Mouse (Mus musculus): Measurements from ENCODE around the gene Txlng. TPM values are rescaled to one million over a fixed set of nuclear protein-coding genes. Genes with fewer than 3 reads are reported as not detected.

The Txlng gene
- polyA plus RNA-seq, 1 experiment from 2014 or later, result 18.1 TPM

GRCm38 (mm10) chrX:162770726-162771125, 58.5 kb downstream of the Txlng start:
- Histone ChIP-seq H3K4me3 (ENCODE audit: low read depth, low read length) (no peak overlapping the region), H3K4me1 (ENCODE audit: control insufficient read depth, insufficient read depth, low read length) (no peaks in the 10 kb centered on the region), H3K36me3 (ENCODE audit: control insufficient read depth, insufficient read depth, low read length) (no peaks in the 10 kb centered on the region), H3K27ac (ENCODE audit: low read depth, low read length) (no peak overlapping the region), H3K4me2 (no peak overlapping the region), H3K9ac (ENCODE audit: low read length) (no peak overlapping the region), H3K9me3 (ENCODE audit: control insufficient read depth, low read length) (no peaks in the 10 kb centered on the region), H3K27me3 (ENCODE audit: control insufficient read depth, insufficient read depth, low read length) (no peaks in the 10 kb centered on the region)
- WGBS, result 85% methylated on average over 1 of the region's 1 CpGs
- ATAC-seq (ENCODE audit: low FRiP score) (no peak), DNase-seq (ENCODE audit: low spot score, missing footprints) (peak; percentile 4)

GRCm38 (mm10) chrX:162761716-162762395, 67.4 kb downstream of the Txlng start:
- DNase-seq (ENCODE audit: low spot score, missing footprints) (peak; percentile 81), ATAC-seq (ENCODE audit: low FRiP score) (no peak)
- no peaks in the 10 kb centered on the region for H3K27me3 ChIP-seq (ENCODE audit: control insufficient read depth, insufficient read depth, low read length)
- peak overlapping the region; percentile 60 for H3K4me3 ChIP-seq (ENCODE audit: low read depth, low read length)
- no peak overlapping the region for H3K27ac ChIP-seq (ENCODE audit: low read depth, low read length)
- peak overlapping the region; percentile 74; the same call in 1 of the 2 replicates for H3K9ac ChIP-seq (ENCODE audit: low read length)
- H3K36me3 ChIP-seq (ENCODE audit: control insufficient read depth, insufficient read depth, low read length), result no peaks in the 10 kb centered on the region
- no peaks in the 10 kb centered on the region for H3K9me3 ChIP-seq (ENCODE audit: control insufficient read depth, low read length)
- H3K4me1 ChIP-seq (ENCODE audit: control insufficient read depth, insufficient read depth, low read length), result no peaks in the 10 kb centered on the region; the same call in 1 of the 2 replicates
- WGBS, result 57% methylated on average over 9 of the region's 9 CpGs
- peak overlapping the region; percentile 52 for H3K4me2 ChIP-seq

- Histone ChIP-seq H3K9me3 (ENCODE audit: control insufficient read depth, low read length) (no peaks in the 10 kb centered on the region), H3K9ac (ENCODE audit: low read length) (peak overlapping the region; percentile 74), H3K4me2 (peak overlapping the region; percentile 52), H3K36me3 (ENCODE audit: control insufficient read depth, insufficient read depth, low read length) (no peaks in the 10 kb centered on the region), H3K4me3 (ENCODE audit: low read depth, low read length) (peak overlapping the region; percentile 60), H3K27me3 (ENCODE audit: control insufficient read depth, insufficient read depth, low read length) (no peaks in the 10 kb centered on the region), H3K4me1 (ENCODE audit: control insufficient read depth, insufficient read depth, low read length) (no peaks in the 10 kb centered on the region; the same call in 1 of the 2 replicates), H3K27ac (ENCODE audit: low read depth, low read length) (peak overlapping the region; percentile 92)
- ATAC-seq (ENCODE audit: low FRiP score) (peak; percentile 27), DNase-seq (ENCODE audit: low spot score, missing footprints) (peak; percentile 89)
- 32% methylated on average over 41 of the region's 50 CpGs for WGBS
Measured at GRCm38 (mm10) chrX:162760958-162761515, 68.2 kb downstream of the Txlng start.

DNA sequence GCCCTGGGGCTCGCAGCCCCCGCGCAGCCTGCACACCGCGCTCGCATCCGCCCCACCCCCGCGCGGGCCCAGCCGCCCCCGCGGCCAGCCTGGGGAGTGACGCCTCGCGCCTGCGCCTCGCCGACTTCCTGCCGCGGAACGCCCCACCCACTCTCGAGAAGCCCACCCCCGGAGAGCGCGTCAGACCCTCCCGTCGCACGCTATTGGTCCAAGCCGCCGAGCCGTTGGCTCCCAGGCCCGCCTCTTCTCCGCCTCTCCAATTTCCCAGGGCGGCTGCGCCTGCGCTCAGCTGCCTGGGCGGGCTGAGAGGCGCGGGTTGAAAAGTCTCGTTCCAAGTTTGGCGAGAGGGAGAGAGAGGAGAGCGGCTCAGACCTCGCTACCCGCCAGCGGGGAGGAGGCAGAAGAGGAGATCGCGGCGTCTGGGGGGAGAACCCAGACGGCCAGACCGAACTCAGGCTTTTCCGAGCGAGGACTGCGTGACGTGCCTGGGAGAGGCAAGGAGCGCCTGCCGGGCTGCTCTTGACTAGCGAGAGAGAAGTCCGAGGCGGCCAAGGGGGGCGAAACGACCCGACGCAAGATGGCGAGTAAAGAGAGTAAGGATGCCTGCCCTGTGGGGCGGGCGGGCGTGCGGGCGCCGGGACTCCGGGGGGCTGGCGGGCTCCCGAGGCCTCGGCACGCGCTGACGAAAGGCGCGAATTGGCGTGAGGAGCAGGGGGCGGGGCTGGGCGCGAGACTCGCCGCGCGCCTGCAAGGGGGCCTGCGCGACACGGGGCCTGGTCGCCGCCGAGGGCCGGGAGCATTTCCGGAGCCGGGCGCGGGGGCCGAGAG, 68.9 kb downstream of the Txlng start, which contains the start of gene Rbbp7:
Rbbp7 (plus strand) TSS at position 288 of the 828 bp plus-strand sequence.
- H3K9ac ChIP-seq (ENCODE audit: low read length), result peak within 1 kb of the TSS; percentile 74

DNA sequence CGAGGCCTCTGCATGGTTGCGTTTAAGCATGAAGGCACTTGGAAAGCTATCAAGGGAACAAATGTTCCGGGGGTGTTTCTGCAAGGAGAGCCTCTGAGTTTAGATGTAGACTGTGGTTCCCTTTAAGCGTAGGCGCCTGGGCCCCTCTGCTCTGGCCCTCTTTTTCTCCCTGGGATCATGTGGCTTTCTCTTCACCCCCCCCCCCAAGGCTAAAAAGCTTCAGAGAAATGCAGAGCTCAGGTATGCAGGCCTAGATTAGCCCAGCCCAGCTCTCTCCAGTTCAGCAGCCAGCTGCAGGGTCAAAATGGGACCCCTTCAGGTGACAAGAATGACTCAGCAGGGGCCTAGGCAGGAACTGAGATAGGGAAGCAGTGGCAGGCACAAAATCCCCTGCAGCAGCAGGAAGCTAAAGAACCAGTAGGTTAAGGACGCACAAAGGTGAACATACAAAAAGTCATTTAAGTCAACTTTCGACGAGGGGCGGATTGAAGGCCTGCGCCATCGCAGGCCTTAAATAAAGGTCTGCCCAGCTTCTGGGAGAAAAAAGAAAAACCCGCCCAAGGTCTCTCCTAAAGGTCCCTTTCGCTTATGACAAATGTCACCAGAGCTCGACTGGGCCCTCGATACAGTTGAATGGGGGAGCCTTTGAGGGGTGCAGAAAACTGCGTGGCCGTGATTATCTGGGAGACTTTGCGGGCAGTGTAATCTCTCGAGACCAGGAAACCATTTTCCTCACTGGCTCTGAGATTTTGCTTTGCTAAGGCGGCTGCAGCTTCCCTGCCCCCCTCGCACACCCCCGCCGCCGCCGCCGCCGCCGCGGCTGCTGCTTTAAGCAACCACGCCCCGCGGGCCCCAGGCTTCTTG, 69.8 kb downstream of the Txlng start:
- Histone ChIP-seq H3K4me2 (peak overlapping the region; percentile 43), H3K27ac (ENCODE audit: low read depth, low read length) (peak overlapping the region; percentile 72), H3K36me3 (ENCODE audit: control insufficient read depth, insufficient read depth, low read length) (no peaks in the 10 kb centered on the region), H3K9me3 (ENCODE audit: control insufficient read depth, low read length) (no peaks in the 10 kb centered on the region), H3K4me1 (ENCODE audit: control insufficient read depth, insufficient read depth, low read length) (no peaks in the 10 kb centered on the region; the same call in 1 of the 2 replicates), H3K4me3 (ENCODE audit: low read depth, low read length) (peak overlapping the region; percentile 60), H3K27me3 (ENCODE audit: control insufficient read depth, insufficient read depth, low read length) (no peaks in the 10 kb centered on the region), H3K9ac (ENCODE audit: low read length) (peak overlapping the region; percentile 59)
- ATAC-seq (ENCODE audit: low FRiP score), result peak; percentile 6; the same call in 1 of the 2 replicates
- WGBS, result 24% methylated on average over 22 of the region's 32 CpGs
- peak; percentile 98 for DNase-seq (ENCODE audit: low spot score, missing footprints)

More for the DNA sequence above, 68.9 kb downstream of the Txlng start, which contains the start of gene Rbbp7:
- peak within 1 kb of the TSS; percentile 52 for H3K4me2 ChIP-seq
- 21% methylated on average over 50 of the region's 100 CpGs for WGBS
- H3K9me3 ChIP-seq (ENCODE audit: control insufficient read depth, low read length), result no peaks in the 10 kb centered on the region
- H3K4me1 ChIP-seq (ENCODE audit: control insufficient read depth, insufficient read depth, low read length), result no peaks in the 10 kb centered on the region; the same call in 1 of the 2 replicates
- no peak for DNase-seq (ENCODE audit: low spot score, missing footprints)
- H3K4me3 ChIP-seq (ENCODE audit: low read depth, low read length), result peak within 1 kb of the TSS; percentile 60
- no peaks in the 10 kb centered on the region for H3K27me3 ChIP-seq (ENCODE audit: control insufficient read depth, insufficient read depth, low read length)
- H3K27ac ChIP-seq (ENCODE audit: low read depth, low read length), result peak within 1 kb of the TSS; percentile 92
- ATAC-seq (ENCODE audit: low FRiP score), result peak; percentile 97
- no peaks in the 10 kb centered on the region for H3K36me3 ChIP-seq (ENCODE audit: control insufficient read depth, insufficient read depth, low read length)

GRCm38 (mm10) chrX:162756058-162756457, 73.2 kb downstream of the Txlng start:
- 43% methylated on average over 7 of the region's 7 CpGs for whole genome bisulfite sequencing
- H3K4me2 ChIP-seq, result no peak overlapping the region
- H3K27ac ChIP-seq (ENCODE audit: low read depth, low read length), result no peak overlapping the region
- ATAC-seq (ENCODE audit: low FRiP score) (no peak), DNase-seq (ENCODE audit: low spot score, missing footprints) (peak; percentile 35)
- H3K27me3 ChIP-seq (ENCODE audit: control insufficient read depth, insufficient read depth, low read length), result no peaks in the 10 kb centered on the region
- H3K4me1 ChIP-seq (ENCODE audit: control insufficient read depth, insufficient read depth, low read length), result no peaks in the 10 kb centered on the region; the same call in 1 of the 2 replicates
- no peaks in the 10 kb centered on the region for H3K36me3 ChIP-seq (ENCODE audit: control insufficient read depth, insufficient read depth, low read length)
- no peak overlapping the region for H3K9ac ChIP-seq (ENCODE audit: low read length)
- no peaks in the 10 kb centered on the region for H3K9me3 ChIP-seq (ENCODE audit: control insufficient read depth, low read length)
- no peak overlapping the region for H3K4me3 ChIP-seq (ENCODE audit: low read depth, low read length)

DNA sequence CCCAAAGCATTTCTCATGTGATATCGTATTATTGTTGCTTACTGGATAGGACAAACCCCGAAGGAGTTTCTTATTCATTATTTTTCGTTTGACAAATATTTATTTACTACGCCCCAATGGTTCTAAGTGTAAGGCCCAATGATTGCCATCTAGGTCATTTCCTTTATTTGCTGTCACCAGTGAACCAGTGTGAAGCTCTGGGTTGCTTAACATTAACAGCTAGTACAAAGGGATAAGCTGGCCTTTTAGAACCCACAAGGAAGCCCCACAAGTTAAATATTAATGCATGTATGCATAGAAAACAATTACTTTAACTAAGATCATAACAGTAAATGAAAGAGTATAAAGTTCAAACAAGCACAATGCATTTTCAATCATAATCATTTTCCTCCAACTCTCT, 74.9 kb downstream of the Txlng start:
- no peak overlapping the region for H3K27ac ChIP-seq (ENCODE audit: low read depth, low read length)
- no peak for DNase-seq (ENCODE audit: low spot score, missing footprints)

GRCm38 (mm10) chrX:162752418-162752817, 76.8 kb downstream of the Txlng start:
- no peak for ATAC-seq (ENCODE audit: low FRiP score)
- DNase-seq (ENCODE audit: low spot score, missing footprints), result no peak
- H3K36me3 ChIP-seq (ENCODE audit: control insufficient read depth, insufficient read depth, low read length), result no peaks in the 10 kb centered on the region
- no peak overlapping the region for H3K27ac ChIP-seq (ENCODE audit: low read depth, low read length)
- 87% methylated on average over 2 of the region's 2 CpGs for WGBS
- no peak overlapping the region for H3K4me2 ChIP-seq
- 0 out of 2 replicates have a peak, but pooled peaks cover 3% of the 10 kb centered on the region for H3K27me3 ChIP-seq (ENCODE audit: control insufficient read depth, insufficient read depth, low read length)
- H3K9me3 ChIP-seq (ENCODE audit: control insufficient read depth, low read length), result no peaks in the 10 kb centered on the region
- H3K9ac ChIP-seq (ENCODE audit: low read length), result no peak overlapping the region
- no peaks in the 10 kb centered on the region for H3K4me1 ChIP-seq (ENCODE audit: control insufficient read depth, insufficient read depth, low read length)
- H3K4me3 ChIP-seq (ENCODE audit: low read depth, low read length), result no peak overlapping the region

More for the DNA sequence above, 74.9 kb downstream of the Txlng start:
- 84% methylated on average over 4 of the region's 4 CpGs for WGBS
- Histone ChIP-seq H3K4me3 (ENCODE audit: low read depth, low read length) (no peak overlapping the region), H3K9ac (ENCODE audit: low read length) (no peak overlapping the region), H3K36me3 (ENCODE audit: control insufficient read depth, insufficient read depth, low read length) (no peaks in the 10 kb centered on the region), H3K27me3 (ENCODE audit: control insufficient read depth, insufficient read depth, low read length) (no peaks in the 10 kb centered on the region), H3K9me3 (ENCODE audit: control insufficient read depth, low read length) (no peaks in the 10 kb centered on the region), H3K4me1 (ENCODE audit: control insufficient read depth, insufficient read depth, low read length) (no peaks in the 10 kb centered on the region; the same call in 1 of the 2 replicates), H3K4me2 (no peak overlapping the region)
- no peak for ATAC-seq (ENCODE audit: low FRiP score)
